Mouse (Mus musculus) forebrain, embryonic 16.5 days (tissue): ENCODE data around the gene Nemp1. TPM values are rescaled to one million over a fixed set of nuclear protein-coding genes. Genes with fewer than 3 reads are reported as not detected.

Source experiments
- ATAC-seq: fragments of 200-750 bp; cut with Nextera tagmentation; 2 replicates; pipeline ENCODE4 v1.8.0; 2017; ENCODE audit warnings: mild to moderate bottlenecking, moderate library complexity
- H3K27ac ChIP-seq: fragments of 300-500 bp; sonication (generic); 2 replicates; pipeline ENCODE4 v1.5.1; 2014; ENCODE audit warnings: low read length, control low read depth
- H3K27me3 ChIP-seq: fragments of 300-500 bp; sonication (generic); replicated peaks from 2 replicates; pipeline ENCODE4 v1.6.1; 2014; ENCODE audit warnings: low read length; ENCODE audit not compliant: control insufficient read depth, insufficient read depth
- H3K36me3 ChIP-seq: fragments of 300-500 bp; sonication (generic); 2 replicates; pipeline ENCODE4 v1.6.1; 2014; ENCODE audit not compliant: control insufficient read depth, insufficient read depth
- H3K4me1 ChIP-seq: fragments of 300-500 bp; sonication (generic); replicated peaks from 2 replicates; pipeline ENCODE4 v1.6.1; 2014; ENCODE audit warnings: low read length; ENCODE audit not compliant: control insufficient read depth, insufficient read depth
- H3K4me2 ChIP-seq: fragments of 300-500 bp; sonication (generic); 2 replicates; pipeline ENCODE4 v1.6.1; 2014; ENCODE audit warnings: mild to moderate bottlenecking, low read length, control low read depth
- H3K4me3 ChIP-seq: fragments of 300-500 bp; sonication (generic); replicated peaks from 2 replicates; pipeline ENCODE4 v1.5.1; 2014; ENCODE audit warnings: mild to moderate bottlenecking, low read length, control low read depth
- H3K9ac ChIP-seq: fragments of 300-500 bp; sonication (generic); replicated peaks from 2 replicates; pipeline ENCODE4 v1.6.1; 2014; ENCODE audit warnings: low read depth, low read length, control low read depth
- H3K9me3 ChIP-seq: fragments of 300-500 bp; sonication (generic); 2 replicates; pipeline ENCODE4 v1.6.1; 2016; ENCODE audit warnings: low read length; ENCODE audit not compliant: control insufficient read depth
- WGBS: fragments of 180-500 bp; shearing (Covaris S2); extraction: QIAGEN DNeasy Blood & Tissue Kit; methylation state at CpG from one replicate; pipeline ENCODE4 v1.1.7; 2014; 5-methylcytosine and 5-hydroxymethylcytosine counted together
- polyA plus RNA-seq: library from polyadenylated mRNA; unstranded; fragments of >200 nt; fragmentation: Nextera tagmentation; extraction: Ambion mirVana; gene quantifications from 2 replicates; pipeline ENCODE4 v1.2.1, GENCODE M21; 2015

The Nemp1 gene
- polyA plus RNA-seq, 1 experiment from 2014 or later, result 5.7 TPM

GRCm38 (mm10) chr10:127661915-127662663 is 4.6 kb upstream of the Nemp1 start:
- no peak overlapping the region for H3K9ac ChIP-seq
- WGBS, result 12% methylated on average over 16 of the region's 16 CpGs
- H3K4me2 ChIP-seq, result peak overlapping the region; percentile 31
- no peaks in the 10 kb centered on the region for H3K36me3 ChIP-seq
- H3K27ac ChIP-seq, result no peak overlapping the region
- H3K9me3 ChIP-seq, result no peaks in the 10 kb centered on the region
- peaks cover 41% of the 10 kb centered on the region for H3K27me3 ChIP-seq
- ATAC-seq, result peak; percentile 12; the same call in 1 of the 2 replicates
- H3K4me1 ChIP-seq, result peaks cover 22% of the 10 kb centered on the region
- no peak overlapping the region for H3K4me3 ChIP-seq

GRCm38 (mm10) chr10:127662666-127663253 is 3.9 kb upstream of the Nemp1 start:
- Histone ChIP-seq H3K9ac (no peak overlapping the region), H3K4me3 (no peak overlapping the region), H3K27ac (no peak overlapping the region), H3K36me3 (no peaks in the 10 kb centered on the region), H3K27me3 (peaks cover 43% of the 10 kb centered on the region), H3K4me2 (peak overlapping the region; percentile 6; the same call in 1 of the 2 replicates), H3K9me3 (no peaks in the 10 kb centered on the region), H3K4me1 (peaks cover 28% of the 10 kb centered on the region)
- WGBS, result 21% methylated on average over 19 of the region's 19 CpGs
- ATAC-seq, result no peak

- Histone ChIP-seq H3K4me1 (peaks cover 34% of the 10 kb centered on the region), H3K36me3 (no peaks in the 10 kb centered on the region), H3K27me3 (peaks cover 43% of the 10 kb centered on the region), H3K4me2 (no peak overlapping the region), H3K9me3 (no peaks in the 10 kb centered on the region), H3K4me3 (no peak overlapping the region), H3K9ac (no peak overlapping the region), H3K27ac (no peak overlapping the region)
- no peak for ATAC-seq
- whole genome bisulfite sequencing, result 24% methylated on average over 5 of the region's 5 CpGs
These were observed 3.1 kb upstream of the Nemp1 start for GRCm38 (mm10) chr10:127663590-127663989.

DNA sequence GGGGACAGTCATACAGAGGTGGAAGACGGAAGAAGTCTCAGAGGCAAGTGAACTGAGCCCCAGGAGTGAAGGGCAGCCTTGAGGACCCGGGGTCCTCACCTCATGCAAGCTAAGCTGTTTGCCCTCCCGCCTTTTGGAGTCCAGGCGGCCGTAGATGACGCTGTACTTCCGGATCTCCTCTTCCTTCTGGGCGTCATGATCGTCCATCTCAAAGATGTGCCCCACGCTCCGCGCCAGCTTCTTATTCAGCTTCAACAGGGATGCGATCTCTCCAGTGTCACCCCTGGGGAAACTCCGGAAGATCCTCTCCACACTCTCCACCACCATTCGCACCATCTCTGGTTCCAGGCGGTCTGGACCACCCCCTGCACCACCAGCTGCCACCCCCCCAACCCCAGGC is 2.5 kb upstream of the Nemp1 start:
- H3K4me3 ChIP-seq, result no peak overlapping the region
- WGBS, result 24% methylated on average over 16 of the region's 16 CpGs
- no peaks in the 10 kb centered on the region for H3K9me3 ChIP-seq
- H3K36me3 ChIP-seq, result no peaks in the 10 kb centered on the region
- ATAC-seq, result no peak
- H3K9ac ChIP-seq, result no peak overlapping the region
- H3K4me2 ChIP-seq, result no peak overlapping the region
- H3K27me3 ChIP-seq, result peaks cover 43% of the 10 kb centered on the region
- H3K4me1 ChIP-seq, result peaks cover 40% of the 10 kb centered on the region
- no peak overlapping the region for H3K27ac ChIP-seq

GRCm38 (mm10) chr10:127664891-127665290 is 1.8 kb upstream of the Nemp1 start:
- Histone ChIP-seq H3K27ac (no peak overlapping the region), H3K9me3 (no peaks in the 10 kb centered on the region), H3K4me3 (no peak overlapping the region), H3K36me3 (no peaks in the 10 kb centered on the region), H3K27me3 (peaks cover 43% of the 10 kb centered on the region), H3K9ac (no peak overlapping the region), H3K4me2 (no peak overlapping the region), H3K4me1 (peaks cover 42% of the 10 kb centered on the region)
- ATAC-seq, result no peak
- WGBS, result 22% methylated on average over 13 of the region's 13 CpGs

- Histone ChIP-seq H3K27ac (no peak overlapping the region), H3K4me1 (peaks cover 42% of the 10 kb centered on the region), H3K9me3 (no peaks in the 10 kb centered on the region), H3K4me2 (peak overlapping the region; percentile 83), H3K27me3 (peaks cover 43% of the 10 kb centered on the region), H3K36me3 (no peaks in the 10 kb centered on the region), H3K4me3 (peak overlapping the region; percentile 56), H3K9ac (peak overlapping the region; percentile 62)
- no peak for ATAC-seq
- 6% methylated on average over 14 of the region's 14 CpGs for WGBS
These were observed 1.1 kb upstream of the Nemp1 start for GRCm38 (mm10) chr10:127665366-127666181.

DNA sequence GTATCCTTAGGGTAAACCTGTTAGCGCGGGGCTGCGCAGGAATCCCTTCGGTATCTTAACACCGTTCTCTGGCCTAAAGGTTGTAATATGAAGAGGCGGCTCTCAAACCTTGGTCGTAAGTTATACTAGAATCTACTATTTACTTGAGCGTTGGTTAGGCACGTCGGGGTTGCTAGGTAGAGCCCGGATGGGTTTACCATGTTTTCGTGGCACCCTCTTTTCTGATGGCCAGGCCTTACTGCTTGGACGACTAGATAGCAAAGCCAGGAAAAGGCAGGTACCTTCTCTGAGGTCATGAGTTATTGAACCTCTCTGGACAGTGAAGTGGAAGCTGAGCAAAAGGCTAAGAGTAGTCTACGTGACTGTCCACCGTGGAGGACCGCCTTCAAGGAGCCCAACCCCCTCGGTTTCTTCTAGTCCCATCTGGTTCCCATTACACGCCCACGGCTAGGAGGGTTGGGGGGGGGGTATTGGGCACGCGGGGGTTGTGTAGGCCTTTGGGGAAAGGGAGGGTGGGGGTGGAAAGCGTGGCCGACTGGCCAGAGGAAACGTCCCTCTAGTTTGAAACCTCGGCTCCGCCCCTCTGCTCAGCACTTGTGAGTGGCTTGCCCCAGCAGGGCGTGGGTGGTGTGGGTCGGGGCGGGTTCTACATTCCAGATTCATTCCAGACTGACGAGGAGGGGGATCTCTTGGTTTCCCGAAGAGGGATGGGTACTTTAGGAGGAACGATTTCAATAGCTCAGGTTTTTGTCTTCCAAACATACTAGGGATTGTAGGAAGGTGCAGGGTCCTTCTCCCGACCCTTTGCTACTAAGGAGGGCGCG is 780 bp downstream of the Nemp1 start:
- 4% methylated on average over 34 of the region's 35 CpGs for WGBS
- peak overlapping the region; percentile 83 for H3K4me2 ChIP-seq
- peak; percentile 16; the same call in 1 of the 2 replicates for ATAC-seq
- no peaks in the 10 kb centered on the region for H3K9me3 ChIP-seq
- H3K27ac ChIP-seq, result peak overlapping the region; percentile 79
- peak overlapping the region; percentile 56 for H3K4me3 ChIP-seq
- peaks cover 35% of the 10 kb centered on the region for H3K4me1 ChIP-seq
- H3K9ac ChIP-seq, result peak overlapping the region; percentile 62
- peaks cover 37% of the 10 kb centered on the region for H3K27me3 ChIP-seq
- no peaks in the 10 kb centered on the region for H3K36me3 ChIP-seq

- Histone ChIP-seq H3K4me3 (peak within 1 kb of the TSS; percentile 56), H3K27me3 (peaks cover 29% of the 10 kb centered on the region), H3K9ac (peak within 1 kb of the TSS; percentile 62), H3K27ac (peak within 1 kb of the TSS; percentile 79), H3K36me3 (no peaks in the 10 kb centered on the region), H3K4me1 (peaks cover 32% of the 10 kb centered on the region), H3K4me2 (peak within 1 kb of the TSS; percentile 83), H3K9me3 (no peaks in the 10 kb centered on the region)
- peak; percentile 43; the same call in 1 of the 2 replicates for ATAC-seq
- WGBS, result 3% methylated on average over 35 of the region's 40 CpGs
These were observed 1.7 kb downstream of the Nemp1 start, which contains the start of gene Nab2 for GRCm38 (mm10) chr10:127668093-127669050. Gene Nab2 (minus strand): TSS chr10:127668568.
